Mouse (Mus musculus): ENCODE measurements around the gene Gsg1. TPM values are rescaled to one million over a fixed set of nuclear protein-coding genes. Genes with fewer than 3 reads are reported as not detected.

Gsg1 gene
- polyA plus RNA-seq (2015; fragmentation: Nextera tagmentation; extraction: Ambion mirVana): 0.59 TPM in 1 of 2 replicates, not detected in the other

DNA sequence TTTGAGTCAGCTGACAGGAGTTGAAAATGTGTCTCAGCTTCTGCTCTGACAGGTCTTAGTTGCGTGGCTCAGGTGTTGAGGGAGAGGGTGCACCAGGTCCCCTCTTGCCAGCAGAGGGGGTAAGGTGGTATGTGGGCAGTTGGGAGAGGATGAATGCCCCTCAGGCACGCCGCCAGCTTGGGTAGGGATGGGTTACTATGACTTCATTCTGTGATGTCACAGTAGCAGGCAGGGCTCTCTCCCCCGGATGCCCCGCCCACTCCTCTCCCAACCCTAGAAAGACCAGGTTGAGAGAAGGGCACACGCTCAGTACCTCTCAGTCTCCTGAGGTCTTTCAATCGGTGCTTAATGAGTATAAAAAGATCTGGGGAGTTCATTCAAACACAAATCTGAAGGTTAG, at the start of gene Gsg1:
TSS of gene Gsg1 (minus strand) at position 199 of the 400 bp plus-strand sequence.
- Histone ChIP-seq H3K4me2 (no peak within 1 kb of the TSS), H3K36me3 (no peaks in the 10 kb centered on the region), H3K4me1 (peaks cover 28% of the 10 kb centered on the region), H3K9me3 (replicated peaks) (no peaks in the 10 kb centered on the region), H3K27me3 (replicated peaks) (no peaks in the 10 kb centered on the region), H3K4me3 (replicated peaks) (no peak within 1 kb of the TSS), H3K27ac (replicated peaks) (no peak within 1 kb of the TSS), H3K9ac (replicated peaks) (no peak within 1 kb of the TSS)
- ATAC-seq (ENCODE audit: low FRiP score): no peak
- 84% methylated on average over 7 of the region's 7 CpGs for WGBS

DNA sequence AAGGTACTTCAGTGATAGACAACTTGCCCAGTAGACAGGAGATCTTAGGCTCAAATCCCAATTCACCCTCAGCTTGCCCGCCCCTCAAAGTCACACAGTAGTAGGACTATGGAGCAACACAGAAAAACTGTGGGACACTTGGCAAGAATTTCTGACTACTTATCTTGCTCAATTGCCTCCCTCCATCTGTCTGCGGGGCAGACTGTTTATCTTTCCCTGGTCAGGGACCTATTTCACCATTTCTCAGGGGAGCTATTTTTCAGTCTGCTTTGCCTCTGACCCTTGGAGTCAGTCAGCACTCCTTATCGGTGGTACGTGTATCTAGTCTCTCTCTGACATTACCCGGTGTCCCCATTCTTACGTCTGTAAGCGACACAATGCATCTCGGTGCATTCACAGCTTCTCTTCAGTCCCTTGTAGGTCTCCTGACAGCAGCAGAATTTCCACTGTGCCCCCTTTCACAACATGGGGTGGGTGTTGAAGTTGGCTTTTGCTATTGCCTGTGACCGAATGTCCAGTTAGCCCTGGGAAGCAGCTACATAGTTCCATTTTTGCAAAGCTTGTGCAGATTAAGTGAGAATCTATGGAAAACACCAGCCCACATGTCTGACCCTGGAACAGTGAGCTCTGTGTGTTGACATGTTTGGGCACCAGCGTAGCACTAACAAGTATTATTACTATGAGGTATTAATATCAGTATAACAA, 48.4 kb upstream of the Gsg1 start:
- H3K27me3 ChIP-seq (replicated peaks): no peaks in the 10 kb centered on the region
- no peak overlapping the region for H3K27ac ChIP-seq (replicated peaks)
- WGBS: 82% methylated on average over 10 of the region's 10 CpGs
- H3K9me3 ChIP-seq (replicated peaks): no peaks in the 10 kb centered on the region
- no peak overlapping the region for H3K4me3 ChIP-seq (replicated peaks)
- H3K36me3 ChIP-seq: no peaks in the 10 kb centered on the region
- ATAC-seq (ENCODE audit: low FRiP score): no peak
- no peaks in the 10 kb centered on the region for H3K4me1 ChIP-seq
- H3K4me2 ChIP-seq: no peak overlapping the region
- H3K9ac ChIP-seq (replicated peaks): no peak overlapping the region

DNA sequence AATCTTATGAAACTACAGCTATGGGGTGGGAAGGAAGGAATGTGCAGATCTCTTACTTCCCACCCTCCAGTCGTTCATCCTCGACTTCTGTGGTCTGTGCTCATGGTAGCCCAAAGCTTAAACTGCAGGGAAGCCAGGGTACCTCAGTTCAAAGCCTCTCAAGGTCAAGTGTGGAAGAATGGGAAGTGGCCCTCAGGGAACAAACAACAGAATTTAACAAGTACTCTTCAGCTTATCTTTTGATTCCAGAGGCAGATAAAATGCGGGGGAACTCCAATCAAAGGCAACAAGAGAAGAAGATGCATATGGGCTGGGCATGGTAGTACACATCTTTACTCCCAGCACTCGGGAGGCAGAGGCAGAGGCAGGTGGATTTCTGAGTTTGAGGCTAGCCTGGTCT, 46.3 kb upstream of the Gsg1 start:
- no peak overlapping the region for H3K4me2 ChIP-seq
- WGBS: 83% methylated on average over 4 of the region's 4 CpGs
- no peak for ATAC-seq (ENCODE audit: low FRiP score)

DNA sequence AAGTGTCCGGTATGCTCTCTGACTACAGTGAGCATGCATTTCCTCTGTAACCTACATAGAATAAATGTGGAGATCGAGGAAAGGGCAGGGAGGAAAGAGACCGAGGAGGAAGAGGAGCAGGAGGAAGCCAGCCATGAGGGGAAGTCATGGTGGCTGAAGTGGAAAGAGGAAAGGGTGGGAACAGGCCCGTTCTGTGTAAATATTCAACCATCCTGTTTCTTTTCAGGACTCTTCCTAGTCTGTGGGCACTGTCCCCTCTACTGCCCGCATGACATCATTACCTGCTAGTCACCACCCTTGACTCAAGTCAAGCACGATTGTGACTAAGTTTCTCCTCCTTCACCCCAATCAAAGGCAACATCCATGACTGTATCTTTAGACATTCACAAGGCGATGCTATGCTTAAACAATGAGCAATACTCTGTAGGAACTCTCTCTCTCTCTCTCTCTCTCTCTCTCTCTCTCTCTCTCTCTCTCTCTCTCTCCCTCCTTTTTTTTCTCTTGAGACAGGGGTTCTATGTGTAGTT, 44.9 kb upstream of the Gsg1 start:
- H3K9me3 ChIP-seq (replicated peaks): no peaks in the 10 kb centered on the region
- no peaks in the 10 kb centered on the region for H3K36me3 ChIP-seq
- ATAC-seq (ENCODE audit: low FRiP score): no peak
- H3K4me3 ChIP-seq (replicated peaks): no peak overlapping the region
- H3K4me2 ChIP-seq: no peak overlapping the region
- no peak overlapping the region for H3K27ac ChIP-seq (replicated peaks)
- no peaks in the 10 kb centered on the region for H3K27me3 ChIP-seq (replicated peaks)
- peaks cover 2% of the 10 kb centered on the region; the same call in 1 of the 2 replicates for H3K4me1 ChIP-seq
- 87% methylated on average over 7 of the region's 7 CpGs for WGBS
- no peak overlapping the region for H3K9ac ChIP-seq (replicated peaks)

More for the DNA sequence above, 46.3 kb upstream of the Gsg1 start:
- Histone ChIP-seq H3K9me3 (replicated peaks) (no peaks in the 10 kb centered on the region), H3K9ac (replicated peaks) (no peak overlapping the region), H3K27me3 (replicated peaks) (no peaks in the 10 kb centered on the region), H3K4me3 (replicated peaks) (no peak overlapping the region), H3K4me1 (no peaks in the 10 kb centered on the region; the same call in 1 of the 2 replicates), H3K27ac (replicated peaks) (no peak overlapping the region), H3K36me3 (no peaks in the 10 kb centered on the region)

GRCm38 (mm10) chr6:135297570-135297969, 43.4 kb upstream of the Gsg1 start:
- Histone ChIP-seq H3K9ac (replicated peaks) (no peak overlapping the region), H3K27ac (replicated peaks) (no peak overlapping the region), H3K4me3 (replicated peaks) (no peak overlapping the region), H3K27me3 (replicated peaks) (no peaks in the 10 kb centered on the region), H3K4me1 (peaks cover 2% of the 10 kb centered on the region; the same call in 1 of the 2 replicates), H3K9me3 (replicated peaks) (no peaks in the 10 kb centered on the region), H3K4me2 (no peak overlapping the region), H3K36me3 (no peaks in the 10 kb centered on the region)
- ATAC-seq (ENCODE audit: low FRiP score): no peak
- WGBS: 92% methylated on average over 7 of the region's 7 CpGs

GRCm38 (mm10) chr6:135296267-135296666, 42.1 kb upstream of the Gsg1 start:
- Histone ChIP-seq H3K36me3 (no peaks in the 10 kb centered on the region), H3K27ac (replicated peaks) (no peak overlapping the region), H3K4me3 (replicated peaks) (no peak overlapping the region), H3K4me2 (no peak overlapping the region), H3K4me1 (peaks cover 2% of the 10 kb centered on the region; the same call in 1 of the 2 replicates), H3K27me3 (replicated peaks) (no peaks in the 10 kb centered on the region), H3K9ac (replicated peaks) (no peak overlapping the region), H3K9me3 (replicated peaks) (no peaks in the 10 kb centered on the region)
- 87% methylated on average over 17 of the region's 17 CpGs for WGBS
- ATAC-seq (ENCODE audit: low FRiP score): no peak

DNA sequence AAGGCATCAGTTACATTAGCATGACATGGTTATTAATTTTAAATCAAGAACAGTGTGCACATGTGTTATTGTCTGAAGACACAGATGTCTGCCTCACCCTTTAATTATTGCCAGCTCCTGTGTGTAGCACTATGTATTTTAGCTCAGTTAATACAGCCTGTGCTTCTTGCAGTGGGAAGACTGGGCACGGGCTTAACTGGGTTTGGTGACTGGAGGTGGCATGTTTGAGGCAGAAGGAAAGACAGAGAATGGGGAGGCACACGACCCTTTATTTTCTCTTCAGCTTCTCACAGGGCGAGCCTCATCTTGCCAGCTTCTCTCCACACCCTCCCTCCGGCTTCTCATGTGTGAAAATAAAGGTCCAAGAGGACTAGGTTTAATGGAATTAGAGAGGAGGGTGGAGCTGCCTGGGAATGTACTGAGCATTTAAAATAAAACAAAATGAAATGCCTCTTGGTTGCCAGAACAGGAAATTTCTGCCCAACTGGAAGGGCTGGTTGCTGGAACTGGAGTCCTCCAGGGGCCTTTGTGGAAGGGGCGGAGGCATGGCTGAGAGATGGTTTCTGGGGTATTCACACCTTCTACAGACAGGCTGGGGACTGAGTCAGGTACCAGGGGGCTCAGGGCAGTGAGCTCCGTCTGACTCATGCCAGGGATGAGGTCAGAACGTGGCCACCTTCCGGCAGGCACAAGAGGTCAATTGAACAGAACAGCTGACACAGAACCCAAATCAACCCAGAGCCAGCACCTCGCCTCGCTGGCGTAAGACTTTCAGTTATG, 41.1 kb upstream of the Gsg1 start:
- no peak for ATAC-seq (ENCODE audit: low FRiP score)
- Histone ChIP-seq H3K9ac (replicated peaks) (no peak overlapping the region), H3K36me3 (no peaks in the 10 kb centered on the region), H3K9me3 (replicated peaks) (no peaks in the 10 kb centered on the region), H3K4me2 (no peak overlapping the region), H3K27me3 (replicated peaks) (no peaks in the 10 kb centered on the region), H3K4me1 (peaks cover 2% of the 10 kb centered on the region; the same call in 1 of the 2 replicates), H3K27ac (replicated peaks) (no peak overlapping the region), H3K4me3 (replicated peaks) (no peak overlapping the region)
- 71% methylated on average over 11 of the region's 11 CpGs for WGBS

GRCm38 (mm10) chr6:135294150-135294549, 40.0 kb upstream of the Gsg1 start:
- no peak for ATAC-seq (ENCODE audit: low FRiP score)
- WGBS: 87% methylated on average over 6 of the region's 6 CpGs
- Histone ChIP-seq H3K36me3 (no peaks in the 10 kb centered on the region), H3K4me2 (no peak overlapping the region), H3K4me1 (peaks cover 2% of the 10 kb centered on the region; the same call in 1 of the 2 replicates), H3K27me3 (replicated peaks) (no peaks in the 10 kb centered on the region), H3K9me3 (replicated peaks) (no peaks in the 10 kb centered on the region), H3K4me3 (replicated peaks) (no peak overlapping the region), H3K9ac (replicated peaks) (no peak overlapping the region), H3K27ac (replicated peaks) (no peak overlapping the region)

GRCm38 (mm10) chr6:135292391-135292790, 38.2 kb upstream of the Gsg1 start:
- Histone ChIP-seq H3K9ac (replicated peaks) (no peak overlapping the region), H3K27me3 (replicated peaks) (no peaks in the 10 kb centered on the region), H3K27ac (replicated peaks) (no peak overlapping the region), H3K36me3 (no peaks in the 10 kb centered on the region), H3K9me3 (replicated peaks) (no peaks in the 10 kb centered on the region), H3K4me3 (replicated peaks) (no peak overlapping the region), H3K4me1 (peaks cover 2% of the 10 kb centered on the region; the same call in 1 of the 2 replicates), H3K4me2 (no peak overlapping the region)
- 74% methylated on average over 4 of the region's 4 CpGs for WGBS
- ATAC-seq (ENCODE audit: low FRiP score): no peak

DNA sequence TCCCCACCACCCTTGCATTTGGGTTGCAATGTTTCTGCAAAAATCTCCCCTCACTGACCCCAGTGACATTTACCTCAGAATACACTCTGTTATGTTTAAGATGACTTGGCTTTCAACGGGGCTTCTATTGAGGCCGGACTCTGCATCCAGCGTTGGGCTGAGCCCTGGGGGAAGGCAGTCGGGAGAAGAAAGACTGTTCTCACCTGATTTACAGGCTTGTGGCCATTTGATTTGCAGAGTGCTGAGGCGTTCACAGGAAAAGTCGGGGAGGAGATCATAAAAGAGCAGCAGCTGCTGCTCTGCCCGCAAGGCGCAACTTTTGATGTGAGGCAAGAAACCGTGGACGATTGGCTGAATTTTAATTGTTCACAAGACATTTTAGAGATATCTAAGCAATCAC, 25.7 kb upstream of the Gsg1 start:
- WGBS: 10% methylated on average over 10 of the region's 10 CpGs
- ATAC-seq (ENCODE audit: low FRiP score): no peak

DNA sequence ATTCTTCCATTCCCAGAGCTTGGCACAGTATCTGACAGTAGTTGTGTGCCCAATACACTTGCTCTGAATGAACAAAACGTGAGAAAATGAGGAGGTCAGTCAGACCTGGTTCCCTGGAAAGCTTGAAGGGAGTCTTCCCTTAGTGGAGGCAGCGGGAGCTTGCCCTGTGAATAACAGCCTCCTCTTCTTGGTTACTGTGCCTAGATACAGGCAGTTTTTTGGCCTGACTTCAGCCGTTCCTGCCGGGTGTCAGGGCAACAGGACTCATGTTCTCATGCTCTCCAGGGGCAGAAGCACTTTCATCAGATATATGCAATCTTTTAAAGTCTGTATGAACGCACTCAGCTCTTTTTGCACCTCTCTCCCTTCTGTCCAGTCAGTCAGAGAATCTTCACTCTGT, 25.1 kb upstream of the Gsg1 start:
- Histone ChIP-seq H3K9ac (replicated peaks) (no peak overlapping the region), H3K27me3 (replicated peaks) (no peaks in the 10 kb centered on the region), H3K4me3 (replicated peaks) (no peak overlapping the region), H3K4me2 (no peak overlapping the region), H3K9me3 (replicated peaks) (no peaks in the 10 kb centered on the region), H3K4me1 (peaks cover 7% of the 10 kb centered on the region), H3K36me3 (no peaks in the 10 kb centered on the region), H3K27ac (replicated peaks) (no peak overlapping the region)
- 39% methylated on average over 5 of the region's 5 CpGs for WGBS
- ATAC-seq (ENCODE audit: low FRiP score): no peak; the same call in 1 of the 2 replicates

More for the DNA sequence above, 25.7 kb upstream of the Gsg1 start:
- no peak overlapping the region for H3K27ac ChIP-seq (replicated peaks)
- peaks cover 7% of the 10 kb centered on the region for H3K4me1 ChIP-seq
- H3K9ac ChIP-seq (replicated peaks): no peak overlapping the region
- H3K27me3 ChIP-seq (replicated peaks): no peaks in the 10 kb centered on the region
- no peaks in the 10 kb centered on the region for H3K36me3 ChIP-seq
- H3K4me2 ChIP-seq: no peak overlapping the region
- H3K9me3 ChIP-seq (replicated peaks): no peaks in the 10 kb centered on the region
- H3K4me3 ChIP-seq (replicated peaks): no peak overlapping the region

- no peak for ATAC-seq (ENCODE audit: low FRiP score)
- Histone ChIP-seq H3K9ac (replicated peaks) (no peak overlapping the region), H3K27me3 (replicated peaks) (no peaks in the 10 kb centered on the region), H3K4me2 (no peak overlapping the region), H3K27ac (replicated peaks) (no peak overlapping the region), H3K36me3 (no peaks in the 10 kb centered on the region), H3K9me3 (replicated peaks) (no peaks in the 10 kb centered on the region), H3K4me1 (peaks cover 7% of the 10 kb centered on the region), H3K4me3 (replicated peaks) (no peak overlapping the region)
- 93% methylated on average over 6 of the region's 6 CpGs for WGBS
Observed at GRCm38 (mm10) chr6:135278302-135278701, 24.2 kb upstream of the Gsg1 start.
